Mouse (Mus musculus): Measurements from ENCODE around the gene Dab2ip.

GRCm38 (mm10) chr2:35618981-35619380 lies 60.9 kb downstream of the Dab2ip start:
- no peak for TF ChIP-seq CTCF (IDR thresholded peaks at IDR 0.05; ENCODE audit: low read depth)
- no peak for TF ChIP-seq EP300 (IDR thresholded peaks at IDR 0.05; ENCODE audit: low read depth)
